Mouse (Mus musculus) heart, embryonic 12.5 days (tissue): ENCODE measurements around the gene Slc38a9. TPM values are rescaled to one million over a fixed set of nuclear protein-coding genes. Genes with fewer than 3 reads are reported as not detected.

Experiments used
- ATAC-seq: fragments of 200-750 bp; cut with Nextera tagmentation; 2 replicates; pipeline ENCODE4 v1.8.0; 2017; ENCODE audit warnings: moderate TSS enrichment, moderate library complexity; ENCODE audit not compliant: insufficient number of reproducible peaks, low FRiP score
- H3K27ac ChIP-seq: fragments of 300-500 bp; sonication (generic); 2 replicates; pipeline ENCODE4 v1.5.1; 2016; ENCODE audit warnings: mild to moderate bottlenecking, moderate library complexity; ENCODE audit not compliant: poor library complexity, severe bottlenecking
- H3K27me3 ChIP-seq: fragments of 300-500 bp; sonication (generic); replicated peaks from 2 replicates; pipeline ENCODE4 v1.6.1; 2016; ENCODE audit warnings: mild to moderate bottlenecking, moderate library complexity
- H3K36me3 ChIP-seq: fragments of 300-500 bp; sonication (generic); 2 replicates; pipeline ENCODE4 v1.6.1; 2016; ENCODE audit warnings: mild to moderate bottlenecking, moderate library complexity
- H3K4me1 ChIP-seq: fragments of 300-500 bp; sonication (generic); replicated peaks from 2 replicates; pipeline ENCODE4 v1.6.1; 2016; ENCODE audit warnings: mild to moderate bottlenecking
- H3K4me2 ChIP-seq: fragments of 300-500 bp; sonication (generic); 2 replicates; pipeline ENCODE4 v1.6.1; 2016; ENCODE audit warnings: mild to moderate bottlenecking, moderate library complexity
- H3K4me3 ChIP-seq: fragments of 300-500 bp; sonication (generic); 2 replicates; pipeline ENCODE4 v1.5.1; 2016; ENCODE audit warnings: mild to moderate bottlenecking
- H3K9ac ChIP-seq: fragments of 300-500 bp; sonication (generic); 2 replicates; pipeline ENCODE4 v1.6.1; 2016; ENCODE audit warnings: mild to moderate bottlenecking, moderate library complexity
- H3K9me3 ChIP-seq: fragments of 300-500 bp; sonication (generic); replicated peaks from 2 replicates; pipeline ENCODE4 v1.6.1; 2016; ENCODE audit warnings: mild to moderate bottlenecking, moderate library complexity
- WGBS: fragments of 180-500 bp; shearing (Covaris S2); methylation state at CpG from one replicate; pipeline ENCODE4 v1.1.7; 2016; 5-methylcytosine and 5-hydroxymethylcytosine counted together
- polyA plus RNA-seq: library from polyadenylated mRNA; unstranded; fragments of >200 nt; fragmentation: Nextera tagmentation; extraction: Ambion mirVana; gene quantifications from 2 replicates; pipeline ENCODE4 v1.2.1, GENCODE M21; 2016

The Slc38a9 gene
- polyA plus RNA-seq, 1 experiment from 2014 or later: 12.9 TPM

GRCm38 (mm10) chr13:112746695-112747055 is 86.1 kb downstream of the Slc38a9 start:
- H3K9me3 ChIP-seq: no peaks in the 10 kb centered on the region
- H3K4me3 ChIP-seq: no peak overlapping the region
- H3K27me3 ChIP-seq: no peaks in the 10 kb centered on the region
- no peaks in the 10 kb centered on the region for H3K36me3 ChIP-seq
- H3K27ac ChIP-seq: no peak overlapping the region
- WGBS: 83% methylated on average over 10 of the region's 10 CpGs
- ATAC-seq: no peak
- no peak overlapping the region for H3K4me2 ChIP-seq
- peaks cover 19% of the 10 kb centered on the region for H3K4me1 ChIP-seq
- no peak overlapping the region for H3K9ac ChIP-seq

GRCm38 (mm10) chr13:112747808-112748430 is 87.4 kb downstream of the Slc38a9 start:
- Histone ChIP-seq H3K9me3 (no peaks in the 10 kb centered on the region), H3K9ac (no peak overlapping the region), H3K4me3 (no peak overlapping the region), H3K36me3 (no peaks in the 10 kb centered on the region), H3K27me3 (no peaks in the 10 kb centered on the region), H3K4me1 (peaks cover 28% of the 10 kb centered on the region), H3K4me2 (no peak overlapping the region), H3K27ac (no peak overlapping the region)
- WGBS: 73% methylated on average over 6 of the region's 6 CpGs
- no peak for ATAC-seq

GRCm38 (mm10) chr13:112748808-112749510 is 88.4 kb downstream of the Slc38a9 start:
- peaks cover 33% of the 10 kb centered on the region for H3K4me1 ChIP-seq
- no peak overlapping the region for H3K27ac ChIP-seq
- H3K9ac ChIP-seq: no peak overlapping the region
- 87% methylated on average over 11 of the region's 11 CpGs for WGBS
- H3K36me3 ChIP-seq: no peaks in the 10 kb centered on the region
- H3K4me2 ChIP-seq: no peak overlapping the region
- ATAC-seq: no peak
- H3K9me3 ChIP-seq: no peaks in the 10 kb centered on the region
- no peaks in the 10 kb centered on the region for H3K27me3 ChIP-seq
- no peak overlapping the region for H3K4me3 ChIP-seq

DNA sequence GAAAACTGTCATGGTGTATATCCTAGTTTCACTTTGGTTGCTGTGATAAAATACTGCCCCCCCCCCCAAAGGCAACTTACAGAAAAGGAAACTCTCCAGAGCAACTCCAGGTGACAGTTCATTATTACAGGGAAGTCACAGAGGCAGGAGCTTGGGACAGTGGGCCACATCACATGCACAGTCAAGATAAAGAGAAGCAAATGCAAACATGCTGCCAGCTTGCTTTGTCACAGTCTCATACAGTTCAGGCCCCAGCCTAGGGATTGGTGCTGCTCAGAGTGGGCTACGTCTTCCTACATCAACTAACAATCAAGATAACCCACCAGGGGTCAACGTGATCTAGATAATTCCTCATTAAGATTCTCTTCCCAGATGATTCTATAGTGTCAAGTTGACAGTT is 89.3 kb downstream of the Slc38a9 start:
- no peaks in the 10 kb centered on the region for H3K36me3 ChIP-seq
- WGBS: 83% methylated on average over 2 of the region's 2 CpGs

DNA sequence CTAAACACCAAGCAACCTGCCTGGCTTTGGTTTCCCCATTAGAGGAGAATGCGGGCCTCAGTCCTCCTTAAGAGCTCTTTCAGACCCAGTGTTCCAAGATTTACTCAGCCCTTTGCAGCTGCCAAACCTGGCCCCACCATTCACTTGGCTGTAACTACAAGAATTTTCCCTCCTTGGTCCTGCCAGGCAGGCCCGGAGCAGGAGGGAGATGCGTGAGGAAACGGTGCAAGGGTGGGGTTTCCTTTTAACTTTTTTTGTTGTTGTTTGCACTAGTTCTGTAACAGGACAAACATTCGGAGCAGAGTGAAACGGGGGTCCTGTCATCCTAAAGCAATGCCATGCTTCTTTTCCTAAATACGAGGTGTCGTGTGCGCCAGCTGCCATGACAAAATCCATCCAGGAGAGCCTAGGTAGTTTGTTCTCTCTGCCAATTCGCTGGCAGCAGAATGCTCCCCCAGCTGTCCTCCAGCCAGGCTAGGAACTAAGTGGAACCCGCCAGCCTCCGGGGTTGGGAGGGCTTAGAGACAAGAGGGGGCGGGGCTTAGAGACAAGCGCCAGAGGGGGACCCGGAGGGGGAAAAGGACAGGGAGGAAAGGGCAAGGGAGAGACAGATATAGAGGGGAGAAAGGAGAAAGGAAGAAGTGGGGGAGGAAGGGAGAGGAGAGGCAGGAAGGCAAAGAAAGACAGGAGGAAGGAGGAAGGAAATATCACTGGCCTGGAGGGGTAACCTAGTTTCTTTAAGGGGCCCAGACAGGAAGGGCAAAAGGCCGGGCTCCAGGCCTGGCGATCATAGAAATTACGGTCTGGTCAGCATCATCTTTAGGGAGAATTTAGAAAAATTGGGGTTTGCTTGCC is 91.1 kb downstream of the Slc38a9 start:
- ATAC-seq: peak; percentile 78
- peak overlapping the region; percentile 28 for H3K9ac ChIP-seq
- peaks cover 44% of the 10 kb centered on the region for H3K4me1 ChIP-seq

More for the DNA sequence above, 89.3 kb downstream of the Slc38a9 start:
- no peak overlapping the region for H3K4me3 ChIP-seq
- no peak for ATAC-seq
- no peak overlapping the region for H3K27ac ChIP-seq
- no peaks in the 10 kb centered on the region for H3K27me3 ChIP-seq
- H3K9ac ChIP-seq: no peak overlapping the region
- peaks cover 31% of the 10 kb centered on the region for H3K4me1 ChIP-seq
- no peak overlapping the region for H3K4me2 ChIP-seq
- H3K9me3 ChIP-seq: no peaks in the 10 kb centered on the region

DNA sequence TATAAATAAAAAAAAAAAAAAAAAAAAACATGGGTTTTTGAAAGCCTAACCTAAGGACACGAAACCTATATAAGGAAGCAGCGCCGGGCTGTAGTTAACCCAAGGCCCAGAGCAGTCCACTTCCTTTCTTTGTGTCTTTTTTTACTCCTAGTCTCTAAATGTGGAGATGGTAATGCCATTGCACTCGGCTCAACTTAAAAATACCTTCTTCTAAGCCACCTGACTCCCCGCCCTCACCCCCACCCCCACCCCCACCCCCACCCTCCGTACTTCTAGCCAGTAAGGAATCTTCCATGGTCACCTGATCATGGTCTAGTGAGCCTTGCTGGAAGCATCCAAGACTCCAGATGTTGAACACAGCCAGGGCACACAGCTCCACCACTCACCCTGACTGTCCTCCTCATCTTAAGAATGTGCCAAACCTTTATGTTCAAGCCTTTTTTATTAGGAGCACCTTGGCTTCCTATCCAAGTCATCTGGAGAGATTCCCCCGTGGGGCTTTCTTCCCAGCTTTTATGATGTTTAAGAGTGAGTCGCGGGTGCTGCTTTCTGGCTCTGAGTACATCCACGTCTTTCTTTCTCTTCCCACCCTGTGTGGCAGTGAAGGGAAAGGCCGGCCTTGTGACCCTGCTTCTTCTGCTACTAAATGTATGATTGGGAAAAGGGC is 91.9 kb downstream of the Slc38a9 start:
- no peaks in the 10 kb centered on the region for H3K27me3 ChIP-seq
- no peak overlapping the region for H3K4me3 ChIP-seq
- no peak for ATAC-seq
- no peaks in the 10 kb centered on the region for H3K36me3 ChIP-seq
- no peaks in the 10 kb centered on the region for H3K9me3 ChIP-seq
- peak overlapping the region; percentile 84 for H3K27ac ChIP-seq
- H3K9ac ChIP-seq: no peak overlapping the region
- peaks cover 44% of the 10 kb centered on the region for H3K4me1 ChIP-seq
- WGBS: 68% methylated on average over 11 of the region's 11 CpGs
- H3K4me2 ChIP-seq: no peak overlapping the region

More for the DNA sequence above, 91.1 kb downstream of the Slc38a9 start:
- Histone ChIP-seq H3K4me2 (peak overlapping the region; percentile 53), H3K27ac (peak overlapping the region; percentile 84), H3K4me3 (no peak overlapping the region; the same call in 1 of the 2 replicates), H3K9me3 (no peaks in the 10 kb centered on the region), H3K27me3 (no peaks in the 10 kb centered on the region), H3K36me3 (no peaks in the 10 kb centered on the region)
- 26% methylated on average over 18 of the region's 18 CpGs for WGBS

- peaks cover 50% of the 10 kb centered on the region for H3K4me1 ChIP-seq
- no peak overlapping the region for H3K9ac ChIP-seq
- H3K4me3 ChIP-seq: no peak overlapping the region
- no peaks in the 10 kb centered on the region for H3K27me3 ChIP-seq
- H3K9me3 ChIP-seq: no peaks in the 10 kb centered on the region
- no peaks in the 10 kb centered on the region for H3K36me3 ChIP-seq
- WGBS: 66% methylated on average over 9 of the region's 9 CpGs
- no peak for ATAC-seq
- H3K27ac ChIP-seq: peak overlapping the region; percentile 10; the same call in 1 of the 2 replicates
- no peak overlapping the region for H3K4me2 ChIP-seq
Observed at GRCm38 (mm10) chr13:112753522-112753921, 93.0 kb downstream of the Slc38a9 start.

- Histone ChIP-seq H3K4me2 (no peak overlapping the region), H3K36me3 (no peaks in the 10 kb centered on the region), H3K9ac (no peak overlapping the region), H3K9me3 (no peaks in the 10 kb centered on the region), H3K4me1 (peaks cover 63% of the 10 kb centered on the region), H3K27me3 (no peaks in the 10 kb centered on the region), H3K4me3 (no peak overlapping the region), H3K27ac (peak overlapping the region; percentile 78)
- no peak for ATAC-seq
- 41% methylated on average over 4 of the region's 4 CpGs for WGBS
Observed at GRCm38 (mm10) chr13:112754871-112755270, 94.3 kb downstream of the Slc38a9 start.

DNA sequence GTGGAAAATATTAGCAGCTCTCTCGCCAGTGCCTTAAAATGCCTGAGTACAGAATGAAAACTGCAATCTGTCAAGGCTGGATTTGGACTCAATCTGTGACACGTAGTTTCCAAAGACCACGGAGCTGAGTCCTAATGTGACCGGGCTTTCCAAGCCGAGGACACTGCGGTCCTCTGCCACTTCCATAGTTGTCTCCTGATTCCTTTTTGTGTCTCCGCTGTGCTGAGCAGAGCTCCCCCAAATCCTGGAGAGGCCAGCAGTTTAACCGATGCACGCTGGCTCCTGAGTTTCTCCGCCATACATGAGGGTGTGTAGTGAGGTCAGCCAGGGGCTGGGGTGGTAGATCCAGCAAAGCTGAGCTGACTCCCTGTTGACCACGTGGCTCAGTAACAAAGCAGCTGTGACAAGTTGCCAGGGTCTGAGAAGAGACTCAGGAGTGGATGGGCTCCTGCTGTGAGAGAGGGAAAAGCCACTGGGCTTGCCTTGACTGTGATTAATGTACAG is 95.0 kb downstream of the Slc38a9 start:
- 35% methylated on average over 11 of the region's 11 CpGs for WGBS
- Histone ChIP-seq H3K36me3 (no peaks in the 10 kb centered on the region), H3K27me3 (no peaks in the 10 kb centered on the region), H3K27ac (peak overlapping the region; percentile 78), H3K4me1 (peaks cover 68% of the 10 kb centered on the region), H3K4me2 (0 out of 2 replicates have a peak overlapping the region, but pooled peaks have one; percentile 17), H3K4me3 (no peak overlapping the region), H3K9ac (no peak overlapping the region), H3K9me3 (no peaks in the 10 kb centered on the region)
- ATAC-seq: no peak

DNA sequence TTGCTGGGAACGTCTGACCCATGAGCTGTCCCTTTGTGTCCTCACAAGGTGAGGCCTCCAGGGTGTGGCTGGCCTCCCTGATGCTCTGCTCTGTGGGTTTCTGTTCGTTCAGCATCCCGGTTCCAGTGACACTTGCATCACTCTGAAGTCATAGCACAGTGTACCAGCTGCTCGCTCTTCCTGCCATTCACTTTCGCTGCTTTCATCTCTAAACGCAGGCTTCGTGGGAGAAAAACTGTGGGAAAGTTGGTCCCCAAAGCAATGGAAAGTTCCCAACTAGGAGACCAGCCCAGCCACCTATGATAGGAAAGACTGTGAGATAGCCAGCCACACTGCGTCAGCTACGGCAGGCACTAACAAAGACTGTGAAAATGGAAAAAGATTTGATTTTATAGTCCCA is 96.8 kb downstream of the Slc38a9 start:
- Histone ChIP-seq H3K4me1 (peaks cover 53% of the 10 kb centered on the region), H3K27ac (peak overlapping the region; percentile 49; the same call in 1 of the 2 replicates), H3K4me3 (no peak overlapping the region), H3K36me3 (no peaks in the 10 kb centered on the region), H3K4me2 (no peak overlapping the region), H3K27me3 (no peaks in the 10 kb centered on the region), H3K9ac (no peak overlapping the region), H3K9me3 (no peaks in the 10 kb centered on the region)
- 62% methylated on average over 9 of the region's 9 CpGs for WGBS
- ATAC-seq: peak; percentile 43; the same call in 1 of the 2 replicates
